Mouse (Mus musculus): ENCODE data around the gene Rtn3. TPM values are rescaled to one million over a fixed set of nuclear protein-coding genes. Genes with fewer than 3 reads are reported as not detected.
"Not testable (repeated sequence)": the region's sequence is repeated elsewhere in the genome, so short reads cannot be mapped to it uniquely, and the experiment has no call there.

Gene Rtn3
- total RNA-seq (2021): 10 to 100 TPM; 75.1 to 82.8 TPM

- peak; percentile 95 for DNase-seq (ENCODE audit: low spot score)
- intact Hi-C loops (cut with DNase I): loop anchor here (5.0 kb wide), 1 partner anchor 41 kb away; no protein-coding TSS in a partner anchor
These were observed at the start of gene Rtn3 for GRCm38 (mm10) chr19:7482599-7483511. Rtn3 (minus strand) TSS chr19:7483281.

GRCm38 (mm10) chr19:7531906-7532305, 48.8 kb upstream of the Rtn3 start:
- no peak for DNase-seq (ENCODE audit: low spot score)
- intact Hi-C loops (cut with DNase I): loop anchor here (2.0 kb wide), 1 partner anchor 25 kb away; the partner anchor contains the start of gene Pla2g16

- intact Hi-C loops (cut with DNase I): loop anchor here (1.0 kb wide), 2 partner anchors 66 to 88 kb away; no protein-coding TSS in a partner anchor
- no peak for DNase-seq (ENCODE audit: low spot score)
These were observed 45.8 kb upstream of the Rtn3 start for GRCm38 (mm10) chr19:7528639-7529428.

- intact Hi-C loops (cut with DNase I): no loop called here
- no peak for DNase-seq (ENCODE audit: low spot score)
These were observed 41.8 kb upstream of the Rtn3 start for GRCm38 (mm10) chr19:7524879-7525278.

GRCm38 (mm10) chr19:7523781-7524180, 40.7 kb upstream of the Rtn3 start:
- DNase-seq (ENCODE audit: low spot score): no peak
- intact Hi-C loops (cut with DNase I): no loop called here

- intact Hi-C loops (cut with DNase I): no loop called here
- DNase-seq (ENCODE audit: low spot score): no peak
These were observed 40.2 kb upstream of the Rtn3 start for GRCm38 (mm10) chr19:7523292-7523691.

- intact Hi-C loops (cut with DNase I): no loop called here
- DNase-seq (ENCODE audit: low spot score): no peak
These were observed 39.8 kb upstream of the Rtn3 start for GRCm38 (mm10) chr19:7522856-7523255.

- intact Hi-C loops (cut with DNase I): no loop called here
These were observed 38.5 kb upstream of the Rtn3 start for GRCm38 (mm10) chr19:7521619-7522018.

GRCm38 (mm10) chr19:7516437-7516836, 33.4 kb upstream of the Rtn3 start:
- no peak for DNase-seq (ENCODE audit: low spot score)
- intact Hi-C loops (cut with DNase I): no loop called here

More at GRCm38 (mm10) chr19:7521619-7522018, 38.5 kb upstream of the Rtn3 start:
- DNase-seq (ENCODE audit: low spot score): no peak

GRCm38 (mm10) chr19:7508026-7508425, 24.9 kb upstream of the Rtn3 start:
- intact Hi-C loops (cut with DNase I): no loop called here
- no peak for DNase-seq (ENCODE audit: low spot score)

- intact Hi-C loops (cut with DNase I): no loop called here
- DNase-seq (ENCODE audit: low spot score): no peak
These were observed 23.2 kb upstream of the Rtn3 start for GRCm38 (mm10) chr19:7506321-7506720.

GRCm38 (mm10) chr19:7502432-7502831, 19.4 kb upstream of the Rtn3 start:
- intact Hi-C loops (cut with DNase I): no loop called here

GRCm38 (mm10) chr19:7500701-7501100, 17.6 kb upstream of the Rtn3 start:
- intact Hi-C loops (cut with DNase I): no loop called here
- no peak for DNase-seq (ENCODE audit: low spot score)

More at GRCm38 (mm10) chr19:7502432-7502831, 19.4 kb upstream of the Rtn3 start:
- DNase-seq (ENCODE audit: low spot score): no peak

- no peak for DNase-seq (ENCODE audit: low spot score)
- intact Hi-C loops (cut with DNase I): no loop called here
These were observed 15.7 kb upstream of the Rtn3 start for GRCm38 (mm10) chr19:7498816-7499215.

GRCm38 (mm10) chr19:7496070-7496469, 13.0 kb upstream of the Rtn3 start:
- DNase-seq (ENCODE audit: low spot score); intact Hi-C loops (cut with DNase I): not testable (repeated sequence)

- intact Hi-C loops (cut with DNase I): no loop called here
- DNase-seq (ENCODE audit: low spot score): no peak
These were observed 12.3 kb upstream of the Rtn3 start for GRCm38 (mm10) chr19:7495221-7496038.

GRCm38 (mm10) chr19:7494187-7495015, 11.3 kb upstream of the Rtn3 start:
- DNase-seq (ENCODE audit: low spot score): peak; percentile 94
- intact Hi-C loops (cut with DNase I): no loop called here

GRCm38 (mm10) chr19:7493352-7494186, 10.5 kb upstream of the Rtn3 start, which contains the start of gene Atl3:
Atl3 (plus strand) TSS chr19:7494040.
- intact Hi-C loops (cut with DNase I): no loop called here
- DNase-seq (ENCODE audit: low spot score): no peak

Measured in heart, postnatal 25 days (tissue).